Mouse (Mus musculus): Measurements from ENCODE around the gene Lmo4. TPM values are rescaled to one million over a fixed set of nuclear protein-coding genes. Genes with fewer than 3 reads are reported as not detected.
A peak's percentile ranks its signal among the peaks of the same experiment; 100 is the strongest.

Lmo4 gene
- total RNA-seq (2021): 10 to 100 TPM; 31.4 to 33.1 TPM

- peak; percentile 80 for DNase-seq (ENCODE audit: low spot score)
- intact Hi-C loops (cut with DNase I): loop anchor here (10.0 kb wide), 3 partner anchors 510 to 700 kb away; no protein-coding TSS in a partner anchor
These were observed at the start of gene Lmo4 for GRCm38 (mm10) chr3:144204413-144205311. Lmo4 (minus strand) TSS chr3:144205220.

- intact Hi-C loops (cut with DNase I): no loop called here
- no peak for DNase-seq (ENCODE audit: low spot score)
These were observed 49.3 kb upstream of the Lmo4 start for GRCm38 (mm10) chr3:144254281-144254680.

- DNase-seq (ENCODE audit: low spot score): no peak
- intact Hi-C loops (cut with DNase I): no loop called here
These were observed 48.0 kb upstream of the Lmo4 start for GRCm38 (mm10) chr3:144253018-144253417.

- no peak for DNase-seq (ENCODE audit: low spot score)
- intact Hi-C loops (cut with DNase I): no loop called here
These were observed 47.1 kb upstream of the Lmo4 start for GRCm38 (mm10) chr3:144252109-144252508.

- intact Hi-C loops (cut with DNase I): loop anchor here (10.0 kb wide), 1 partner anchor 143 kb away; no protein-coding TSS in a partner anchor
- peak; percentile 8 for DNase-seq (ENCODE audit: low spot score)
These were observed 37.1 kb upstream of the Lmo4 start for GRCm38 (mm10) chr3:144242025-144242673.

GRCm38 (mm10) chr3:144241161-144241560, 36.1 kb upstream of the Lmo4 start:
- intact Hi-C loops (cut with DNase I): loop anchor here (10.0 kb wide), 1 partner anchor 144 kb away; no protein-coding TSS in a partner anchor
- DNase-seq (ENCODE audit: low spot score): no peak

- intact Hi-C loops (cut with DNase I): no loop called here
- no peak for DNase-seq (ENCODE audit: low spot score)
These were observed 33.5 kb upstream of the Lmo4 start for GRCm38 (mm10) chr3:144238482-144238881.

- intact Hi-C loops (cut with DNase I): no loop called here
- no peak for DNase-seq (ENCODE audit: low spot score)
These were observed 27.5 kb upstream of the Lmo4 start for GRCm38 (mm10) chr3:144232347-144233008.

GRCm38 (mm10) chr3:144231931-144232330, 26.9 kb upstream of the Lmo4 start:
- no peak for DNase-seq (ENCODE audit: low spot score)
- intact Hi-C loops (cut with DNase I): no loop called here

- no peak for DNase-seq (ENCODE audit: low spot score)
- intact Hi-C loops (cut with DNase I): no loop called here
These were observed 26.4 kb upstream of the Lmo4 start for GRCm38 (mm10) chr3:144231419-144231818.

- intact Hi-C loops (cut with DNase I): no loop called here
- DNase-seq (ENCODE audit: low spot score): no peak
These were observed 25.0 kb upstream of the Lmo4 start for GRCm38 (mm10) chr3:144230016-144230415.

- no peak for DNase-seq (ENCODE audit: low spot score)
- intact Hi-C loops (cut with DNase I): no loop called here
These were observed 24.3 kb upstream of the Lmo4 start for GRCm38 (mm10) chr3:144229312-144229711.

GRCm38 (mm10) chr3:144225456-144226240, 20.6 kb upstream of the Lmo4 start:
- intact Hi-C loops (cut with DNase I): no loop called here
- no peak for DNase-seq (ENCODE audit: low spot score)

- DNase-seq (ENCODE audit: low spot score): no peak
- intact Hi-C loops (cut with DNase I): no loop called here
These were observed 19.6 kb upstream of the Lmo4 start for GRCm38 (mm10) chr3:144224594-144224993.

GRCm38 (mm10) chr3:144223377-144224105, 18.5 kb upstream of the Lmo4 start:
- intact Hi-C loops (cut with DNase I): no loop called here
- DNase-seq (ENCODE audit: low spot score): no peak

GRCm38 (mm10) chr3:144222381-144222780, 17.4 kb upstream of the Lmo4 start:
- intact Hi-C loops (cut with DNase I): no loop called here
- DNase-seq (ENCODE audit: low spot score): no peak

- no peak for DNase-seq (ENCODE audit: low spot score)
These were observed 2.5 kb upstream of the Lmo4 start for GRCm38 (mm10) chr3:144207498-144207897.

GRCm38 (mm10) chr3:144206942-144207341, 1.9 kb upstream of the Lmo4 start:
- intact Hi-C loops (cut with DNase I): loop anchor here (10.0 kb wide), 3 partner anchors 508 to 702 kb away; no protein-coding TSS in a partner anchor
- DNase-seq (ENCODE audit: low spot score): no peak

More at GRCm38 (mm10) chr3:144207498-144207897, 2.5 kb upstream of the Lmo4 start:
- intact Hi-C loops (cut with DNase I): loop anchor here (10.0 kb wide), 3 partner anchors 507 to 703 kb away; no protein-coding TSS in a partner anchor

- intact Hi-C loops (cut with DNase I): loop anchor here (10.0 kb wide), 3 partner anchors 509 to 701 kb away; no protein-coding TSS in a partner anchor
- DNase-seq (ENCODE audit: low spot score): no peak
These were observed 1.2 kb upstream of the Lmo4 start for GRCm38 (mm10) chr3:144206261-144206660.

Measured in heart, postnatal 25 days (tissue).